Mouse (Mus musculus): ENCODE measurements at regions not wholly inside any gene's neighbourhood (a gene's known extent, or its start where the extent isn't known, plus 50 kb on each side); places are given as distances from the start of the nearest gene placed in this dataset.
"Not testable (repeated sequence)": the region's sequence is repeated elsewhere in the genome, so short reads cannot be mapped to it uniquely, and the experiment has no call there.

- DNase-seq (ENCODE audit: low spot score in 2 of 2), result no peak
Observed at GRCm38 (mm10) chr13:20039590-20039989, 50.8 kb upstream of the Elmo1 start.

DNA sequence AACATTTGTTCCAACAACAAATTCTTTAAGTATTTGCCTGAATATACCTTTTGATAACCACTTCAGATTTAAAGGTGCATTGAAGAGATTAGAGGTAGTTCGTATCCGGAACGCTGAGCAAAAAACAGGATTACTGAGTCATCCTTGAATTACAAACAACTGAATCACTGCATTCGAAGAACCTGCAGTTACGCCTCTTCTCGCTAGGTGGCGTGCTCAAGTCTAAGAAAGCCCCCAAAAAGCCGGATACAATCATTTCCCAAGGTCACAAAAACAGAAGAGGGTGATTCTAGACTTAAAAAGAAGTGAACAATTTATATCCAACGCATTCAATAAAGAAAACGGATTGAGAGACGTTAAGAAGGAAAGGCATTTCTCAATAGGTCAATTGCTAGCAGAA lies 51.9 kb upstream of the Elmo1 start:
- peak; percentile 31 to 38 for DNase-seq (ENCODE audit: low spot score in 2 of 2)

DNA sequence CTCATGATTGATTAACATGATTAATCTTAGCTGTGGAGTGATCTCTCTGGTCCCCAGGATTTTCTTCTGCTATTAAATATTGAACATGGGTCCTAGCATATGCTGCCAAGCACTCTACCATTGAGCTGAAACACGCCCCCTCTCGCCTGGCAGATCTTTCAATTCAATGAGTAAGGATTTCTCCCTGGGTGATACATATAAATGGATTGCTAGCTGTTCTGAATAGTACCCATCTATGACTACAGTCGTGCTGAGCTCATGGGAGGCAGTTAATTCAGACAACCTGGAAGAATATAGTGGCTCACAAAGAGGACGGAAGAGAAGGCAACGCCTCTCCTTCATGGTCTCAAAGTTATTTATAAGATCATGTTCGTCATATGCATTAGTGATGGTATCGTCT lies 53.0 kb upstream of the Elmo1 start:
- peak in 1 of 2 experiments; percentile 14 for DNase-seq (ENCODE audit: low spot score in 2 of 2)

DNA sequence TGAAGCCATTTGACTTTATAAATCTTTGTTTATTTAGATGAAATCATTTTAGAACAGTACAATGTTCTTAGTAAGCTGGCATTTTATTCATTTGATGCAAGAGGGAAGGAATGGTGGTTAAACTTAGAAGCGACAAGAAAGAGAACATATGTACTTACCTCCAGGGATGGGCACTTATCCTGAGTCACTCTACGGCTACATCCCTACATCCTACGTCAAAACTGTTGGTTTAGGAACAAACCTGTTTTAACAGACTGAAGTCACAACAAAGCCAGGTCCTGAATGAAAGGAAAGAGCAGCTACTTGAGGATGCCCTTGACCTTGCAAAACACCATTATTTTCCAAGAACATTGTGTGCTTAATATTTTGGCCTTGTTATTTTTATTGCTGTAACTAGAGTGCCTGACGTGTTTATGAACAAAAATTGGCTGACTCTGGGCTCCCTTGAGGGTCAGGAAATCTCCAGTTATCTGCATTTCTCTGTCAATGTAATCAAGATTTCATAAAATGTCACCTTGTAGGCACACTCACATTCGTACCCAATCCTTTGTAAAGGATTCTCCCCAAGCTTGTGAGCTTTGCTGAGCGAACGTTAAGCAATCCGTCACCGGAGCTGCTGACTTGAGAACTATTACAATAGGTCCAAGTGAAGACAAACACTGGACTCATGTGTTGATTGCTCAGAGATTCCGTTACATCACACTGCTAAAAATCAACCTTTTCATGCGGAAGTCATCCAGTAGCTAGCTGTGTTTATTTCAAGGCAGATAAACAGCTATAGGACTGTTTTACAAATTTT lies 56.3 kb upstream of the Elmo1 start:
- no peak for DNase-seq (ENCODE audit: low spot score in 2 of 2)

GRCm38 (mm10) chr13:20031660-20032059 lies 58.7 kb upstream of the Elmo1 start:
- no peak for DNase-seq (ENCODE audit: low spot score in 2 of 2)

GRCm38 (mm10) chr13:20031082-20031481 lies 59.3 kb upstream of the Elmo1 start:
- DNase-seq (ENCODE audit: low spot score in 2 of 2), result no peak

- no peak for DNase-seq (ENCODE audit: low spot score in 2 of 2)
Observed at GRCm38 (mm10) chr13:20026612-20027011, 63.8 kb upstream of the Elmo1 start.

GRCm38 (mm10) chr13:20016454-20016853 lies 73.9 kb upstream of the Elmo1 start:
- not testable (repeated sequence) for DNase-seq (ENCODE audit: low spot score in 2 of 2)

DNA sequence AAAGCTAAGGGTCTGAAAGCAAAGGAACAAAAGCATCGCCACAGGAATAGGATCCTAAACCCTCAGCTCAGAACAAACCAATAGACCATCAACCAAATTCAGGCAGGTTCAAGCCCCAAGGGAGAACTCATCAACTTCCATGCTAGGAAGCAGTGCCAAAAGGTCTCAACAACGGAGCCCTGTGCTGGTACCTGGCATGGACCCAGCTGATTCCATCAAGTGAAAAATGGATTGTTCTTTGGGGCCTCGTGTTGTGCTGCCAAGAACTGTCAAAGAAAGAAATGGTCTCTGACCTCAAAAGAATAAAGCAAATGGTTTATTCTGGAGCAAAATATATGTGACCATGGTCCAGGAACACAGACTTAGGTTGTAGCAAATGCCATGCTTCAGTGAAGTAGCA lies 77.8 kb upstream of the Elmo1 start:
- no peak for DNase-seq (ENCODE audit: low spot score in 2 of 2)

GRCm38 (mm10) chr13:20009164-20009563 lies 81.2 kb upstream of the Elmo1 start:
- no peak for DNase-seq (ENCODE audit: low spot score in 2 of 2)

DNA sequence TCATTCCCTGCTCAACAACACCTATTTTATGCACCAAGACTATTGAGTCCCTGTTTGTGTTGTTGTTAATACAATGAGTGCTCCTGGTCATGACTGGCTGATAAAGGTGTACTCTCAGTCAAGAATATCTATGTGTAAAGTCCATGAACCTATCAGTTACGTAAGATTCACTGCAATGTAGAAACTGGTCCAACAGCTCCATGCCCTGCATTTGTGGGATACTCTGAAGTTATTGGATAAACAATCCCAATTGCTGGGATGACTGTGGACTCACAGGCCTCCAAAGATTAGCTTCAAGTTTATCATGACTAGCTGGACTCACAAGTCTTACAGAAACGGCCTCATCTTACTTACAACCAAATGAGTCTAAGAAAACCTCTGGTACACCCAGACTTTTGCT lies 82.8 kb upstream of the Elmo1 start:
- no peak for DNase-seq (ENCODE audit: low spot score in 2 of 2)

DNA sequence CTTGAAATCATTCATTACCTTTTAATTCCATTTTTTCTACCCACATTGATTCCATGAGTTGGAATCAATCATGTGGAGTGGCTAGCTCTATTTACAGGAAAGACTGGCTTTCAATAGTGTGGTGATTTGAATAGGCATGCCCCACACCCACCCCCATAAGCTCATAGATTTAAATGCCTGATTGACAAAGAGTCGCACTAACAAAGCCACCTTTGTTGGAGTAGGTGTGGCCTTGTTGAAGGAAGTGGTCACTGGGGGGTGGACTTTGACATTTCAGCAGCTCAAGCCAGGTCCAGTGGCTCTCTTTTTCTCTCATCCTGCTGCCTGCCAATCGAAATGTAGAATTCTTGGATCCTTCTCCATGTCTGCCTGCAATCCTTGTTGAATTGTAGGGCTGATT lies 92.8 kb upstream of the Elmo1 start:
- DNase-seq (ENCODE audit: low spot score in 2 of 2), result no peak

- DNase-seq (ENCODE audit: low spot score in 2 of 2), result no peak
Observed at GRCm38 (mm10) chr13:19975621-19976020, 114.8 kb upstream of the Elmo1 start.

DNA sequence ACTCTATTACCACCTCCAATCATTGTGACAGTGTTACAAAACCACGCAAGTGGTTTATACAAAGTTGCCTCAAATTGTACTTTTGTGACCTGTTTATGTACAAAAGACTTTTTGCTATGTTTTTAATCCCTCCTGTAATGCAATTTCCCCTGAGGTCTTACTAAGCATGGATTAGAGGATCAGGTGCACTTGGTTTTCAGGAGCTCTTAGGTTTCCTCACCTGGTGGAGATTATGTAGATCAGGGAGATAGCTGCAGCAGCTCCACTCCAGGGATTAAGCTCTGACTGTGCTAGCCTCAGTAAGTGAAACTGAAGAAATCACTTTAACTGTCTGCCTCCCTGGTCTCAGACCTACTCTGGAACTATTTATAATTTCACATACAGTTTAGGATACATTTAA lies 123.8 kb upstream of the Elmo1 start:
- no peak for DNase-seq (ENCODE audit: low spot score in 2 of 2)

DNA sequence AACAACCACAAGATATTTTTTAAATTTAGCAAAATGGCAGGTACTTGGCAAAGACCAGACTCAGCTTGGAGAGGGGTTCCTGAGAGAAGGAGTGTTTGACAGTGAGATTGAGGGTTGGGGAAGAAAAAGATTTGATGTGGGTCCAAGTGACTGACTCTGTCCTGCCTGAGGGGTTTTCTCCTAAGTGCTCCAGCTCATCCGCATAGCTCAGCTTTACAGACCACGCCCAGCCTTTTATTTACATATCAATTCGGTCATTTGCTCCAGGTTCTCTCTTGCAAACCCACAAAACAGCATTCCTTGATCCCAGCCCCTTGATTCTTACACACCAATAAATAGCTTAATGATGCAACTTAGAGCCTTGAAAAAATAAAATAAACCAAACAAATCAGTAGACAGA lies 127.4 kb upstream of the Elmo1 start:
- DNase-seq (ENCODE audit: low spot score in 2 of 2), result no peak

GRCm38 (mm10) chr13:19928761-19929160 lies 104.7 kb upstream of the Gpr141 start:
- no peak for DNase-seq (ENCODE audit: low spot score in 2 of 2)

- no peak for DNase-seq (ENCODE audit: low spot score in 2 of 2)
Observed at GRCm38 (mm10) chr13:19927807-19928206, 103.8 kb upstream of the Gpr141 start.

DNA sequence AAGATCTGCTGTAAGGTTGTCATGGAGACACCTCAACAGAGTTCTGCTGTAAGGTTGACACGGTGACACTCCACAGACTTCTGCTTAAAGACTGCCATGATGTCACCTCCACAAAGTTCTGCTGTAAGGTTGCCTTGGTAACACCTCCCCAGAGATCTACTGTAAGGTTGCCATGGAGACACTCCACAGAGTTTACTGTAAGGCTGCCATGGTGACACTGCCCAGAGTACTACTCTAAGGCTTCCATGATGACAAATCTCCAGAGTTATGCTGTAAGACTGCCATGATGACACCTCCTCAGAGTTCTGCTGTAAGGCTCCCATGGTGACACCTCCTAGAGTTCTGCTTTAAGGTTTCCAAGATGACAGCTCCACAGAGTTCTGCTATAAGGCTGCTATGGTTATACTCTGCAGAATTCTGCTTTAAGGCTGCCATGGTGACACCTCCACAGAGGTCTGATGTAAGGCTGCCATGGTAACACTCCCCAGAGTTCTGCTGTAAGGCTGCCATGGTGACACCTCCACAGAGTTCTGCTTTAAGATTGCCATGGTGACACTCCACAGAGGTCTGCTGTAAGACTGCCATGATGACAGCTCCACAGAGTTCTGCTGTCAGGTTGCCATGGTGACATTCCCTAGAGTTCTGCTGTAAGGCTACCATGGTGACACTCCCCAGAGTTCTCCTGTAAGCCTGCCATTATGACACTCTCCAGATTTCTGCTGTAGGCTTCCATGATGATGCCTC lies 97.2 kb upstream of the Gpr141 start:
- no peak for DNase-seq (ENCODE audit: low spot score in 2 of 2)

DNA sequence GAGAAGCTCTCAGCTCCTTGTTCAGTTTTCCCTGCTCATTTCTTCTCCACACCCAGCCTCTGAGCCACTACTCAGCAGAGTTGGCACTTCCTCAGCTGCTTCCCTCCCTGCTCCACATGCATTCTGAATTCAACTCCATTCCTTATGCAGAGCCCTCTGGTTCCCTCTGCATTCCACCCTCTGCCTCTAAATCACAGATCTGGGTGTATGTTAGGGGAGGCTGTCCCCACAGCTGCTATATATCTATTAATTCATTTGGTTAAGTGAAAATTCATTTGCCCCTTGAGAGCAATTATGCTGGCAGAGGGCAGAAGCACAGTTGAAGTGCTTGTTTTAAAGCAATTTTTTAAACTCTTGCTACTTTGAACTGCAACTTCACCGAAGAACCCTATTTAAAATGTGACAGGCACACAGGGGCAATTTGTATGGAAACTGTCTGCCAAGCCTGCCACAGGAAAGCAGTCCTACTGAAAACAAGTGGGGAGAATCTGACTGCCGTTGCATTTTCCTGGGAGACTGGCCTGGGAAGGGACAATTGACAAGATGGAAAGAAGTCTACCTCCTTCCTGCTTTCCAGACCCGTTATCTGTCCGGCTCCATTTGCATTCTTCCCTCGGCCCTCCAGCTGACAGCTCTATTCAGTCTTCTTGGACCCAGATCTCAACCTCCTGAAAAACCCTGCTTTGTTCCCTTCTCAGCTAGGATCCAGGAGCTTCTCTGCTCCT lies 88.0 kb upstream of the Gpr141 start:
- DNase-seq (ENCODE audit: low spot score in 2 of 2), result no peak

DNA sequence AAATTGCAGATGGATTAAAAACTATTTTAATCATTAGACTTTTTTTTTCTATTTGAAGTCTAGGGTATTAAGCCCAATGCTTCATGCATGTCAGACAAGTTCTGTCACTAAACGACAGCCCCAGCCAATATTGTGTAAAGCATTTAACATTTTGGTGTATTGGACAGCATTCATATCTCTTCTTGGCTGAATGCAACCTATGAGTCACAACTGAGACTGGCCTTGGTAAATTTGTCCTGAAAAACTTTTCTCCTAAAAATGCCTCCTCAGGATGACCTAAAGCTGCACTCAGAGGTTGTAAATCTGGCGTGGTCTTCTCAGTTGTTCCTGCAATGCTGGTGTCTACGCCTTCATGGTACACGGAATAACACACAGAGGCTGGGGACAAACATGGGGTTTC lies 78.7 kb upstream of the Gpr141 start:
- DNase-seq (ENCODE audit: low spot score in 2 of 2), result no peak

DNA sequence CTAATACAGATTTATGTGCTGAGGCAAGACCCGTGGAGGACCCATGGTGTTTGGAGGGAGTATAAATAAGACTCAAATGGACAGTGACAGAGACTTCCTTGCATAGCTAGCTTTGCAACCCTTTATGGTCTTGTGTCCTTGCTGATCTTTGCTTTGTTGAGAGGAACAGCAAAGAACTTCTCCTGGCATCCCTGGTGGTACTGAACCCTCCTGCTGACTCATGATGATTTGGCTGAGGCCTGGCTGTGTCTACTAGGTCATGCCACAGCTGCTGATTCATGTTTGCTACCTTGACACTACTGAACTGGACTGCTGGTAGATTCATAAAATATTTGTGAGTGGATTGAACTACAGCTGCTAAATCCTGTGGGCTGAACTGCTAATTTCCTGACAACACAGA lies 73.1 kb upstream of the Gpr141 start:
- no peak for DNase-seq (ENCODE audit: low spot score in 2 of 2)
